25 mouse cellular contexts compared by ENCODE assay signal in genomic region chr1:136566386-136566785, GRCm38 (mm10).
"Had no signal": no experiment of that assay in that cellular context is flagged by ENCODE, and none has a peak within 500 bp of the region (broad histone marks: within the 10 kb centered on the region; RNA-seq: fewer than 3 reads in every experiment).

No protein-coding gene starts in this region.

- H3K4me3 ChIP-seq: heart, adult 2 months; heart, embryonic 13.5 days; heart, embryonic 15.5 days; kidney, embryonic 15.5 days; limb, embryonic 10.5 days; limb, embryonic 12.5 days; liver, embryonic 13.5 days; liver, embryonic 15.5 days had no signal

- H3K27ac ChIP-seq: heart, adult 2 months; heart, embryonic 13.5 days; heart, embryonic 15.5 days; hindbrain, embryonic 14.5 days; hindbrain, postnatal 0 days; kidney, embryonic 15.5 days; kidney, postnatal 0 days; limb, embryonic 10.5 days; limb, embryonic 12.5 days; liver, embryonic 13.5 days; liver, embryonic 15.5 days had no signal

- H3K36me3 ChIP-seq: heart, embryonic 13.5 days; heart, embryonic 15.5 days; kidney, embryonic 15.5 days; limb, embryonic 10.5 days; limb, embryonic 12.5 days; liver, embryonic 13.5 days; liver, embryonic 15.5 days had no signal

- DNase-seq: gastrocnemius, postnatal 14 days; gastrocnemius, postnatal 36 days; heart, adult 11 months; heart, adult 2 months; heart, postnatal 14 days; heart, postnatal 36 days; kidney, adult 11 months; kidney, adult 9 months; kidney, postnatal 14 days; layer of hippocampus, adult 9-11 months; layer of hippocampus, postnatal 36 days; liver; liver, embryonic 13.5 days had no signal

- H3K27me3 ChIP-seq: heart, embryonic 15.5 days; kidney, embryonic 15.5 days; liver, embryonic 13.5 days; liver, embryonic 15.5 days had no signal

- ATAC-seq: hindbrain, postnatal 0 days; intestine, embryonic 16.5 days had no signal

- H3K9me3 ChIP-seq: heart, embryonic 13.5 days; heart, embryonic 15.5 days; kidney, embryonic 15.5 days; limb, embryonic 10.5 days; limb, embryonic 12.5 days; liver, embryonic 13.5 days; liver, embryonic 15.5 days had no signal

- H3K9ac ChIP-seq: heart, embryonic 13.5 days; heart, embryonic 15.5 days; hindbrain, embryonic 14.5 days; kidney, embryonic 15.5 days; limb, embryonic 12.5 days; liver, embryonic 13.5 days; liver, embryonic 15.5 days had no signal

- H3K4me2 ChIP-seq: heart, embryonic 11.5 days; heart, embryonic 13.5 days; heart, embryonic 15.5 days; hindbrain, embryonic 14.5 days; kidney, embryonic 15.5 days; limb, embryonic 12.5 days; liver, embryonic 11.5 days; liver, embryonic 13.5 days; liver, embryonic 15.5 days had no signal
